Mouse (Mus musculus) liver, adult 2 months (tissue): ENCODE data around the gene Prss42.

Source experiments
- CTCF ChIP-seq: fragments of 200-500 bp; IDR thresholded peaks from 2 replicates; pipeline ENCODE4 v1.5.1; 2011; ENCODE audit warnings: low read depth, low read length, control low read depth
- POLR2A ChIP-seq: fragments of 200-500 bp; IDR thresholded peaks from 2 replicates; pipeline ENCODE4 v1.6.1; 2011; ENCODE audit warnings: low read length, control low read depth; ENCODE audit not compliant: insufficient read depth; ENCODE audit errors: extremely low read depth

DNA sequence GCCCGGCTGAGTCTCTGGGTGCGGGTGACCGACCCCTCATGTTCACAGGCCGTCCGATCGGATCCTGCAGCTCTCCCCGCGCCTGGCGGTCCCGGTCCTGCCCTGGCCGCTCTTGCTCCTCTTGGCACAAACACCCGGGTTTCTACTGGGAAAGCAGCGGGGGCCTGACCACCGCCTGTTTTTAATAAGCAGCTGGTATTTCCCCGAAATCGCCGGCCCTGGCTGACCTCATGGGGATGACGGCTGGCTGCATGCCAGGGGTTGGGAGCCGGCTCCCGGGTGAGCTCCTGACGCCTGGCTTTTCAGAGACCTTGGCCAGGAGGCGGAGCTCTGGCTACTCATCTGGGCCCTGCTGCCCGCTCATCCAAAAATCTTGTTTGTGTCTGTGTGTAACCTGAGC is 16.2 kb upstream of the Prss42 start:
- TF ChIP-seq CTCF (peak; percentile 35; the same call in 1 of the 2 replicates), POLR2A (no peak)
